Mouse (Mus musculus): ENCODE measurements around the gene Gns.

The Gns gene

DNA sequence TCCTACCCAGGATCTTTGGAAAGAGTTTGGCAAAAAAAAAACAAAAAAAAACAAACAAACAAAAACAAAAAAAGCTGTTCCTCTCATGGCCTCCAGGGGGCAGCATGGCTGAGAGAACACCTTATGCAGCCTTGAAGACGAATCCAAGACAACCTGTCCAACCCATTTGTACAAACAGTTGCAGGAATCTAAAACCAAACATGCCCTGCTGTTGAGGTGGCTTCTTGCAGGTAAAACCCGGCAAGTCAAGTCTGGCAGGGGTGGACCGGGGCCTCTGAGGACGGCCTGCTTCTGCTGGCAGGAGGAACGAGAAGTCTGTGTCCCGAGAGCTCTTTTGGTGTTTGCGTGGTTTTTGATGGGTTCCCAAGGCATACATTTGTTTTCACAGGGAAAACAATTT, 44.8 kb downstream of the Gns start:
- peak; percentile 44 to 67 for DNase-seq

DNA sequence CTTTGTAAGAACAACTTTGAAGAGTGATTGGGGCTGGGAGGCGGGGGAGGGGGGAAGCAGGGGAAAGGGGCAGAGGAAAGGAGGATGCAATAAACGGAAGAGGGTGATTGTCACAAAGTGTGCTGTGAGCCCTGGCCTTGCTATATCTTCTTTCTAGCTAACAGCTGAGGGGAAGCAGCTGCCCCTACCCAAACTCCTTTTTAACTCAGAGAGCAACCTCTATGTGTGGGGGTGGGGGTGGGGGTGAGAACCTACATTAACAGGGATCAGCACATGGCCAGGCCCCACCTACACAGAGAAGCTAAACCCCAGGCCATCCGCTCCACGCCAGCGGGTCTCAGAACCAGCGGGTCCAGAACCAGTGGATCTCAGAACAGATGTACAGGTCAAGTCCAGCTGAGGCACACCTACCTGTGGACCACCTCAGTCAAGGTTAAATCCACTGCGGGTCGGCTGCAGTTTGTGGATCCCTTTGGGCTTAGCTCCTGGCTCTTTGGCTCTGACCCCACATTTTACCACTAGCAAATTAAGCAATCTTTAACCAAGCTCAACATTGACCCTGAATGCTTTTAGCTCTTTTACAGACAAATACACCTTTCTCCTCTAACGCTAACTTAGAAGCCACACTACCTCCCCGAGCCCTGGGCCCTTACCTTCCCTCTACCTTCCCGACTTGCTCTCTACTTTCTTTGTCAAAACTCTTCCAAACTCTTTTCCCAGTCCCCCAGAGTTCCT, 47.0 kb downstream of the Gns start:
- no peak for DNase-seq

DNA sequence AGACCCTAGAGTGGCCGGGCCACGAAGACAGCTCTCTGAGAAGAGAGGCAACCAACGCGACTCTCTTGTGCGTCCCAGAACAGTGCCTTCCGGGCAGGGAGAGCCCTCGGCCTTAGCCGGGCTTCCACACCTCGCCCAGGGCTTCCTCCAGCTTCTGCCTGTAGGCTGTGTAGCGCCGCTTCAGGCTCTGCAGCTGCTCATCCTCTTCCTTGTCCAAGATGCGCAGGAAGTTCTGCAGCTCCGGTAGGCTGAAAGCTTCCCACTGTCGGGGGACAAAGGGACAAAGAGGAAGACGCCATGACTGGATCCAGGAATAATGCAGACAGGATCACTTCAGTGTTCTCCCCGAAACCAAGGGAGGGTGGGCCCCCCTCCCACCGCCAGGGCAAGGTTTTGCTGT, 47.9 kb downstream of the Gns start:
- no peak for DNase-seq

DNA sequence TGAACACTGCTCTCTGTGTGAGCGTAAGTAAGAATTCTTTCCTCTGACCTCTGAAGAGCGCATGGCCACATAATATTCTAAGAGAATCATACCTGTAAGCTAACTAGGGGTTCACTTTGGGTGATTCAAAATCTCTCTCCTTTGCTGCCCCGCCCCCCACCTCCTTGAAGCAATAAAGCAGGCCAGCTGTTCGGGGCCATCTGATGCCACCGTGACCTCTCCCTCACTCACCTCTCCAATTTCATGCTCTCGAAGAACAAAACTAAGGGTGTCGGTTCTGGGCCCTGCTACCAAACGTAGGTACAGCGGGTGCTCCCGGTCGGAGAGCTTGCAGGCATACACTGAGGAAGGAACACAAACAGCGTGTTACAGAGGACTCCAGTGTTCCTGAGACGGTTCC, 49.2 kb downstream of the Gns start:
- DNase-seq = no peak

DNA sequence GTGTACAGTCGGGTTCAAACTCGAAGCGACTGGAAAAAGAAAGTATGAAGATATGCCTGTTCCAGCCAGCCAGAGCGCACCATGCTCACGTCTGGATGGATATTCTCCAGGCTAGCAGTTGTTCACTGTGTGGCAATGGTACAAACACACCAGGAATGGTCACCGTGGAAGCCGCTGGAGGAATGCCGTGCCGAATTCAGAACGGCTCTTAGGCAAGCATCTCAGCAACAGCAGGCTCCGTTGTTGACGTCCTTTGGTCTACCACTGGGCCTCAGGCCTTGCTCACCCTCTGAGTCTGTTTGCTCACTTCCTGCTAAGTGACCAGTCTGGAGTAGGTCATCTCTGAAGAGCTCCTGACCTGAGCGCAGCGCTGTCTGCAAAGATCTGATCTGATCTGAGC, 53.9 kb downstream of the Gns start:
- DNase-seq = no peak

DNA sequence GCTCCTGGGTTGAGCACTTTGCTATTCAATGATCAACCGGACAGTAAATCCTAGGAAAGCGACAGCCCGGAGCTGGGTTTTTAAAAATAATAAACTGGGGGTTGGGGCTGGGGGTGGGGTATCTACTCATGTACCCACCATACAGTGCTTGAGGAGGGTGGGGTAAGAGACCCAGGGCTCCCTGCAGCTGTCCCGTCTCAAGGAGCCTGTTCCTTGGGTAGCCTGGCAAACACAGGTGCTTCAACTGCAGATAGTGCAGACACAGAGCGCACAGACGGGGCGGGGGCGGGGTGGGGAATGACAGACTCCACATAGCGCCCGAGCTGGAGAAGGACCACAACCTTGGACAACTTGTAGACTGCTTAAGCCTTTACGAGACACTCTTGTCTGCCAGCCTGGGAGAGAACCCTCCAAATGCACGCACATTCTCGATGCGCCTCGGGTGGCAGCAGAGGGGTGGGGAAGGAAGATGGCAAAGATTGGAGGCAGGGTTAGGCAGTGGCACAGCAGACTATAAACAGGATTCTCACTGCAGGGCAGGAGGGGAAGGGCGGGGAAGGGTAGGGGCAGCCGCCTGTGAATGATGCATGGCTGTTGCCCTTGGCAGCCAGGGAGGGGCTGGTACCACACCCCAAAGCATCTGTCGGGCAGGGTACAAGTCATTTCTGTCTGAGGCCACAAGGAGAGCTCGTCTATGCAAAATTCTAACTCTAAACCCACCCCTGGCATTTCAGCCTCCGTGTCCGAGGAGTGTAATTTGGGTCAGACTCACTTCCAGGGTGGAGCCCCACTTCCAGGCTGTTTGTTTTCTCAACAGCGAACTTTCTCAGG, 55.0 kb downstream of the Gns start:
- no peak for DNase-seq

DNA sequence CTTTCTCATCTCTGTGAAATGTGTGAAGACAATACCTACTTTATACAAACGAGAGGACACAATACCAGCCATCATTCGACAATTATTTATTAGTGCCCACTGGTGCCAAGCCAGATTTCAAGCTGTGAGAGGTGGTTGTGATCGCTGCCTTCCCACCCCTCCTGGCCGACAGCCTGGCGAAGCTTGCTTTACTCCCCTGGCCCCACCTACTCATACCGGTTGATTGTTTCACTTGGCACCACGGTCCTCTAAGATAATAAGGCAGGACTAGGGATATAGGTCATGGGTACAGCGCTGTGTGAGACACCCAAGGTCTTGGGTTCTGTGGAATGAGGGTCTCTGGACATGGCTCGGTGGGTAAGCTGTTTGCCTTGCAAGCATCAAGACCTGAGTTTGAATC, 56.1 kb downstream of the Gns start:
- DNase-seq = no peak

DNA sequence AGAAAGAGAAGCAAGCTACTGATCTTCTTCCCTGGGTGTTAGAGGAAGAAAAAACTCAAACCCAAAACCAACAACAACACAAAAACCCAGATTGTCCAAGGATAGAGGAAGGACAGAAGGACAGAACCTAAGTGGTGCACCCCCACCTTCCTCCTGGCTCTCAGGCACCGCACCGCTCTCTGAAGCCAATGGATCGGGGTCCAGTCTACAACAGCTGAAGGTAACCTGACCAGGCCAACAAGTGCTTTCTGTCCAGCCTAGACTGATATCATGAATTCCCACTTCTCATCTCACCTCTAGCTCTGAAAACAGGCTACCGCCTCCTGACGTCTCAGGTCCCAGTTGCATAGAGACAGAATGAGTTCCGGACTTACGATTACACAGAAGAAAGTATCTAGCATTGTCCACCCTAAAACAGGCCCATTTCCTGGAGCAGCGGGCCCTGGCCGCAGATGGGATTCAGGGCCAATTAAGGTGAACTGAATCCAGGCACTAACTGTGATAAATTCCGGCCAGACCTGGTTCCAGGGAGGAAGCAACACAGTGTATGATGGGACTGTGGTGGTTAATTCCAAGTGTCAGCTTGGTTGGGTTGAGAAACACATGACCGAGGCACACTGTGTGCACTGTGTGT, 56.9 kb downstream of the Gns start:
- no peak for DNase-seq

DNA sequence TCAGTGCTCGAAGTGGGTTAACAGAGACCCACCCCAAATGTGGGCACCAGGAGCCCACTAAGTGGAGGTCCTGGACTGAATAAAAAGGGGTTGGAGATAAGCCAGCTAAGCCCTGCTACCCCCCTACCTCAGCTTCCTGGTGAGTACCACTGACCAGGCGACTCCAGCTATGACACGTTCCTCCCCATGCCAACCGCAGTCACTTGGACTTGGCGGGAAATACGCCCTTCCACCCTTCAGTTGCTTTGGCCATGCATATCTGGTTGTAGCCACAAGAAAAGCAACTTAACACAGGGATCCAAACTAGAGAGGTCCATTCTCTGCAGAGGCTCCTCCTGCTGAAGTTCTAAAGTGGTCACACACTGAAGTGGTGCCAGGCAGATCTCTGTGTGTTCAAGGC, 57.4 kb downstream of the Gns start:
- DNase-seq = no peak

DNA sequence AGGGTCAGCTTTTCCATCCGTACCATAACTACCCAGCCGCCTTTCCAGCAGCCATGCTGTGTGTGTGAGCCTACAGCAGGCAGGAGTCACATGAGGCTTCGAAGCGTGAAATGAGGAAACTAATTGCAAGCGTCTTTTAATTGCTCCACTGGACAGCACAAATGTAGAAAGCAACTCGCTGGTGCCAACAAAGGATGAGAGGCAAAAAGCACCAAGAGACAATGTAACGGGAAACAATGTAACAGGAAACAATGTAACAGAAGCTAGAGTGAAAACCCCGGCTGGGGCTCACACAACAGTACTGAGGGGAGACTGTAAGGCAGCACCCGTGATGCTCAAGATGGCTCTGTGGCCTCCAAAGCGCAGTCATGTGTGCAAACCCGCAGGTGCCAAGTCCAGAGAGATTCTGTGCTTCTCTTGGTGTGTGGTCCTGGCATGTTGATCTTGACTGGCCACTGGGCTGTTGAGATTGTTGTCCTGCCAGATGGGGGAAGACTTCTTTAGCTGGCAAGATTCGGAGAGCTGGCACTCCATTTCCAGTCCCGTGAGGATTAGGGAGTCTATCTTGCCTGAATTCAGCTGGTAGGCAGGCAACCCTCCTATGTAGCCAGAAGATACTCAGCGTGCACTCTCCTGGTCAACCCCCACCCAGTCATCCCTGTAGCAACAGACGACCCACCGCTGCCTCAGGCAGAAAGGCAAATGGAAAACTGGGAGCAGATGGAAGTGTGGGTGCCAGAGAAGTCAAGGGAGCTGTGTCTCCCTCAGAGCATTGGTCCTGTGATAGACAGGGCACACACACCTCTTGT, 58.9 kb downstream of the Gns start:
- peak in 1 of 2 experiments; percentile 17 for DNase-seq

DNA sequence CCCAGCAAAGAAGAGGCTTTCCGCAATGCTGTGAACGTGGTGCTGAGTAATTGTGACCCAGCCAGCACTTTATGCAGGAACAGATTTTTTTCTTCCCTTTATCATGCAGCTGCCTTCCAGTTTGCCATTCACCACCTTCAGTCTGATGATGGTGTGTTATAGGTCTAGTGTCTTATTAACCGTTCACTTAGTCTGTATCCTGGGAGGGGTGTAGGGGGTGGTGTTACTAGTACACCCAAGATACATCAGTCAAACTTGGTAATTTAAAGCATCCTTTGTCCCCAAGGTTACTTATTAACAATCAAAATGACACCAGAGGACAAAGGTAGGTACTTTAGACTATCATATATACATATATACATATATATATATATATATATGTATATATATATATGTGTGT, 59.6 kb downstream of the Gns start:
- no peak for DNase-seq

DNA sequence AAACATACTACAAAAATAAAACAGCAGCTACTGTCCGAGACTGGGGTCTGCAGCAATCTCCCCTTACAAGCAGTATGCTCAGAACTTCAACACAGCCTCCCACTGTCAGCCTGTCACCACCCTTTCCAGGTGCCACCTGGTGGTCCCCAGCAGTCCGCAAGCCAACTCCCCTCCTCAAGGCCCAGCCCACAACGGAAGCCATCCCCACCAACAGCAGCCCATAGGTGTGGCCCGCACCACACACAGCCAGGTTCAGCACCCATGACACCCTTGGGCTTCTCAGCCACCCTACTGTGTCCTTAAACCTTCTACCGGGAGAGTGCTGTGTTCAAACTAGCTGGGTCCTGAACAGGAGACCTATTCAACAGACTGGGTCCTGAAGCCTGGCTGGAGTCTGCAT, 60.2 kb downstream of the Gns start:
- DNase-seq = no peak

DNA sequence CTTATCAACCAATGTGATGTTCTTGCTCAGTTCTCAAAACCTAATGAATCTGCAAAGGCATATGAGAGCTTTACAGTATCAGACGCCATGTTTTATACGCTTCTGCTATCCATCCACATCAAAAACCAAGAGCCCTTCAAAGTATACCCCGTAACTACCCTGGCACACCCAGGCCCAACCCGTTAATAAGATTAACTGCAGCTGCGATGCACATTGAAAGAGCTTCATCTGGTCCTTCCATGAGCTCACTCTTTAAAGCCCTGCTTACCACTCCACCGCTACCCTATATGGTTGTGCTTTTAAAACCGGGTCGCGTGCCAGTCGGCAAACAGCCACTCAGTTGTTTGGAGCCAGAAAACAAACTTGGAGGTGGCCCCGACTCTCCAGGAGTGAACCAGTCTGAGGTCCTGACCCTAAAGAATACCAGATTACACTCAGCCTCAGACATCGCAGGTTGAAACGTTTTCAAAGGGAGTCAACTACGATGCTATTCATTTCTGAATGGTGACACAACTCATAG, 60.7 kb downstream of the Gns start:
- DNase-seq = no peak

DNA sequence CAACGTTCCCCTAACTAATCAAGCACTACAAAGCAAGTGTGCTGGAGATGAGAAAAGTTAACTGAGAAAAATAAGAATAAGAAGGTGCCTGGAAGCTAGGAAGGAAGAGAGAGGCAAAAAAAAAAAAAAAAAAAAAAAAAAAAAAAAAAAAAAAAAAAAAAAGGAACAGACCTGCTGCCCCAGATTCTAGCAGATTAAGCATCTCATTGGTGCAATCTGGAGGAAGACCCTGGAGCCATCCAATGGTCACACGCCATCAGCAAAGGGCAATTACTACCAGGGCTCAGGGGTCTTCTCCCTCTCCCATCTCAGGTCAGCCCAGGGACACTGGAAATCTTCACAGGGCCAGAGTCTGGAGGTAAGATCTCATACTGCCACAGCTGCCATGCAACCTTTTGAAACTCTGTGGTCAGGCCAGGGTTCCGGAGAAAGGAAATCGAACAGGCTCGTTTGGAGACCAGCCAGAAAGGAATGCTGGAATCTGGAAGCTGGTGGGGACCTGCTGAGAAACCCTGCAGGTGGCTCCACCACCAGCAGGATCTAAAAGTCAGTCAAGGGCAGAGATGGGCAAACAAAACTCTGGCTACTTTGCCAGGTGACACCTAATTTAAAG, 61.7 kb downstream of the Gns start:
- DNase-seq = no peak

DNA sequence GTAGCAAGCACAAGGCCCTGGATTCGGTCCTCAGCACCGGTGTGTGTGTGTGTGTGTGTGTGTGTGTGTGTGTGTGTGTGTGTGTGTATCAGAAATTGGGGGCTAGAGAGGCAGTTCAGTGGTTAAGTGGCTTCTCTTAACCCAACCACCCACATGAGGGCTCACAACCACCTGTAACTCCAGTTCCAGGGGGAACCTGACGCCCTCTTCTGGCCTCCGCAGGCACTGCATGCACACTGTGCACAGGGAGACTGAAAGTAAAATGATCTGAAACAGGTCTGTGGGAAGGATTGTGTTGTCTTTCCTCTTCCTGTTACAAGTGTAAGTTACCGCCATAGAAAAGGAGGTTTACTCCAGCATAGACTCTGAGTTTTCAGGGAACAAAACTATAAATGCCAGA, 62.2 kb downstream of the Gns start:
- no peak for DNase-seq

DNA sequence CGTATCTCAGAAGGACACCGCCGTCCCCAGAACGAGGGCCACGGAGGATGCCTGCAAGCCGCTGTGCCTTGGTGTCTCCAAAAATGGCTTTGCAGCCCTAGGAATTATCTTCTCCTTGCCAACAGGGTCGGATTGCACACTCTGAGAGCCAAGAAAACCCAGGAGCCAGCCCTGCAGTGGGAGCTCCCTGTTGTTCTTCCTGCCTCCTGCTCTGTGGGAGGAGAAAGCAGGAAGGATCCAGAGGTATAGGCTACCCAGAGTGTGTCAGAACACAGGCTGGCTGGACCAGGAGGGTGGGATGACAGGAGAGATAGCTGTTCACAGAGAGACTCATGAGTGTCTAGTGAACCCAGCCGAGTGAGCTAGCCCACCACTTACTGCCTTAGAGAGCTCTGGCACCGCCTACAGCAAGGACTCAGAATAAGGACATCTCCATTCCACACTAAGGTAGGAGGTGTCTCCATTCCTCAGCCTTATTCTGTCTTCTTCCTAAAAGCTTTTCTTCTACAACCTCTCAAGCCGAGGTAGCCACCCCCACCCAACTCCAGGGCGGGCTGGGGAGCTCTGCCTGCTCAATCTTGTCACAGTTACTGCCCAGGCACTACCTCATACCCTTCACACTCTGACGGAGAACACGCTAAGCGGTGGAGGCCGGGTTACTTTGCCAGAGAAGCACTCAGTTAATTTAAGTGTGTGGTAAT, 63.3 kb downstream of the Gns start:
- no peak for DNase-seq

DNA sequence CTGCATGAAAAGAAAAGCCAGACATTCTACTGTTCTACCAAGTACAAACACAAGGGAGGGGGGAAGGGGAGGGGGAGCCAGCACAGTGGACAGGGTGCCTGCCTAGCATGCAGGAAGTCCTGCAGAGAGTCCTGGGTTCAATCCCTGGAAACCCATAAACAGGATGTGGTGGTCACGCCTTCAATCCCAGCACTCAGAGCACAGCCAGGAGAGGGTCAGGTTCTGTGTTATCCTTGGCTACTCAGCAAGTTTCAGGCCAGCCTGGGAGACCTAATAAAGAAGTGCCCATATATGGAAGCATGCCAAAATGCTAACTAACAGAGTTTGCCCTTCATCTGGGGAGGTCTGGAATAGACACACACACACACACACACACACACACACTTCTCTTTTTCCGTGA, 64.2 kb downstream of the Gns start:
- no peak for DNase-seq

DNA sequence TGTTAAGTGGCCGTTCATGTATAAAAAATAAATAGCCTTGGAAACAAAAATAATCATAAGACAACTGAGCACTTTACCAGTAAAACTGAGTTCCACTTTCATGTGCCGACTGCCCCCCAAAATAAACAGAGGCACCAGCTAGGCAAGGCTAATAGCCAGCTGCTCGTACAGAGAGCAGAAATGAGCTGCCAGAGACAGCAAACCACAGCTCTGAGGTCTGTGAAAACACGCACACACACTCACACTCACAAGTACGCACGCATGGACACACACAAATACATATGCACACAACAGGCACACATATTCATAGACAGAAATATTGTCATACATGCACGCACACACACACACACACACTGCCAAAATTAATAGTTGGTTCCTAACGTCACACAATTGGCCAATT, 64.7 kb downstream of the Gns start:
- DNase-seq = no peak

DNA sequence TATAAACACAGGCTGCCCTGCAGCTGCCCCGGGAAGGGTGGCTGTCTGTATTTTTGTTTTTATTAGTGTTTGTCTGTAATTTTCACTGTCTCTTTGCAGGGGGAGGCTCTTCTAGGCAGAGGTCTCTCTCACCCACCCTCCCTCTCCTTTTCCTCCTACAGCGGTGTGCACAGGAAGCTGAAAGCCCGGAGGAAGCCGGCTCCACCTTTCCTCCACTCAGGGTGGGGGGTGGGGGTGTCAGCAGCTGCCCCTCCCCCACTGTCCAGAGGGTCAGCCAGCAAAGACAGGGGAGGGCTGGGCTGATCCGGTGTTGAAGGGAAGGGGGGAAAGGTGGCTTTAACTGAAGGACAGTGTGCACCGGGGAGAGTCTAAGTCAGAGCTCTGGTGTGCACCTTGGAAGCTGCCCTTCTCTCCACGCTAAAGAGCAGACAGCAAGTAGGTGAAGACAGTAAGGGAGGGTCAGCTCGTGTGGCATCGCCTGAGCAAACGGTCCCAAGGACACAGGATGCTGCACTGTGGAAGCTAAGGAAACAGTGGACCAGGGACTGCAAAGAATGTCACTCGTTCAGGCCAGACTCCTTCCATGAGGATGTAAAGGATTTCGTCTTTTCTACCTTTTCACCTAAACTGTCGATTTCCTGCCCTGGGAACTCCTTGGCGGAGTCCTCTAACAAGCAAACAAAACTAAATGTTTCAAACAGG, 65.2 kb downstream of the Gns start:
- no peak for DNase-seq

DNA sequence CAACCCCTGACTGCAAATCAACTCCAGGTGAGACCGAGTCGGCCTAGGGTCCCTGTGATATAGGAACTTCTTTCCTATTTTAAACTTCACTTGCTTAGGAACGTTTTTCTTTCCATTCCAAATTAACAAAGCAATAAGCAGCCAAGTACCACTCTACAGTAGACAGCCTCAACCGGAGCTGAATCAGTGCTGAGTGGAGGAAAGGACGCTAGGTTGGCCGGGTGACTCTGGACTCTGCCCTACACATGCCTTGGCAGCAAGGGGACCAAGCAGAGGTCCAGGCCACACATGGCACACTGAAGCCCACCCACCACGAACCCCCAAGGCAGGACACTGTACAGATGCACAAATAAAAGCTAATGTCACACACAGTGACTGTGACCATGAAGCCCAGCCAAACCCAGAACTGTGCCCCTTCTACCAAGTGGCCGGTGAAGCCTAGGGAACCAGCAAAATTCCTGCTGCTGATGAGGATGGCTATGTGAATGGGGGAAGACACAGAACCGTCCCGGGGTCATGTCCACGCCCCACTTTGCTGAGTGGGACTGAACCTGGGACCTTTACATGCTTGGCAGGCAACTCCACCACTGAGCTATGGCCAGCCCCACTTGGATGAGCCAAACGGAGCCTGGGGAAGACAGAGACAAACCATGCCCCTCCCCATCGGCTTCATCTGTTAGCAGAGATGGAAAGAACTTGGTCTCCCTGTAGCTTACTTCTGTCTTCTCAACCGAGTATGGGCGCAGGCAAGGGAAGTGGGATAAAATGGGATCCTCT, 66.1 kb downstream of the Gns start:
- no peak for DNase-seq

Data from cerebellum, adult 18-20 months (tissue).